Mouse (Mus musculus) CH12F3 (cell line): ENCODE measurements around the gene Treh.

Source experiments
- in situ Hi-C: fragments of 300-500 bp; cut with MboI; formaldehyde crosslinking; loops from 2 replicates; pipeline ENCODE4 v1.14.3; 2020; ENCODE audit warnings: low sequenced_read_pairs

Gene Treh

DNA sequence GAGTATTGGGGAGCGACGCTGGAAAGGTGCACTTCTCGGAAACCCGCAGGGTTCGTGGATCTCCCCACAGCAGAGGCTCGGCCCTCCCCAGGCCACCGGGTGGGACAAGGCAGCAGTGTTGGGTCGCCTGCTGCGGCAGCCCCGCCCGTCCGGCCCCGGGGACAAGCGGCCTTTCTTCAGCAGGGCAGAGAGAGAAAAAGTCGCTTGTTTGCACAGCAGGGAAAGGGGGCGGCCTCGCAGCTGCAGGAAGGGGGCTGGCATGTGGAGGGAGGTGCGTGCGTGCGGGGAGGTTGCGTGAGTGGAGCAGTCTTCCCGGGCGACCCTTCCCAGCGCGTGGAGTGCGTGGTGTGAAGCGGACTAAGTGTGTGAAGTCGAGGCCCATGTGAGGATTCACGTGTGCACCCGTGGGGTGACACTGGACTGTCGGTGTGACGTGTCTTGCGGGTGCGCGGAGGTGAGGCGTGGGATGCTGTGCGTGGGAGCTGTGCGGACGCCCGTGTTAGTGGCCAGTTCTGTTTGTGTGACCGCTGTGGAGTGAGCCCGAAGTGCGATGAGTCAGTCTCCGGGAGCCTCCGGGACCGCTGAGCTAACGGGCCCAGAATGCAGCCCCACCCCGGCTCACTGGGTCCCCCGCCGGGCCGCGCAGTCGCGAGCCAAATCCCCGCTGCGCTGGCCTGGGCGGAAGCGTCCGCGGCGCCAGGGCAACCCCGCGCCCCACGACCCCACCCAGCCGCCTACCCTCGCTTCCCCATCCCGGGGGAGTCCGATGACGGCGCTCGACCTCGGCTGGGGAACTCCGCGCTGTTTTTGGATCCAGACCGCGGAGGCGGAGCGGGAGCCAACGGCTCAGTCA is 60.9 kb downstream of the Treh start:
- in situ Hi-C loops, result no loop called here

DNA sequence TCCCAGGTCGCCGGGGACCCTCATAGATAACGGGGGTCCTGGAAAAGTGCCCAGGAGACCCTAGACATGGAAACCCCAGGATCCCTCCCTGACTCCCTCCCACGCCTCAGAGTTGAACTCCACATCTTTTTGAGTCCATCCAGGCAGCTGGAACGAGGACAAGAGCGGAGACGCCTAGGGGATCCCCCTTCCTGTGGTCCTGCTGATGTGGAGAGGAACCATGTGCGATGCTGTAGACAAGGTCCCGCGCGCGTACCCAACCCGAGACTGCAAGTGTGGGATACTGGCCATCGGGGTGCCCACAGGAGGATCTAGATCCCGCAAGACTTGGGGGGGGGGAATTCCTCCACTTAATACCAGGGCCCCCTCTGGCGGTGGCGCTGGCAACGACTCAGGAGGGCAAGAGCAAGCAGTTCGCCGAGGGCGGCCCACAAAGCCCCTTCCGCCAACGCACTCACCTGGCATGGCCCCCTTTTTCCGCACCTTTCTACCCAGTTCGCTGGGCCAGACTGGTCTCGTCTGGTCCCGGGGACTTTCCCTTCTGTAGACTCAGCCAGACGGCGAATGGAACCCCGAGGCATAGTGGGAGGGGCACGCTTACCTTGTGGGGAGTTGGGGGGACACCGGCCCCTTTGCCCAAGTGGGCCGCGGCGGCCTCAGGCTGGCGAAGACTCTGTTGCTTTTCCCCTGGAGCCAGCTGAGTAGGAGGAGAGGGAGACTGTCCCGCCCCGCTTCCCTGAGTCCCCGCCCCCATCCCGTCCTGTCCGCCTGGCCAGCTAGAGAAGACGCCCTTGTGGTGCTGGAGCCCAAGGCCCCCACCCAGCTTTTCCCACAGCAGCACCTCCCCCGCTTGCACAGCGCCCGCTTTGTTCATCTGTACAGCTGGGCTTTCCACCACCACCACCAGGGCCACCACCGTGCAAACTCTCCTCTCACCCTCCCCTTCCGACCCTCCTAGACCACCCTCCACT is 61.8 kb downstream of the Treh start, which contains the start of gene Phldb1:
Phldb1 (minus strand) TSS at position 675 of the 971 bp plus-strand sequence.
- in situ Hi-C loops, result no loop called here

DNA sequence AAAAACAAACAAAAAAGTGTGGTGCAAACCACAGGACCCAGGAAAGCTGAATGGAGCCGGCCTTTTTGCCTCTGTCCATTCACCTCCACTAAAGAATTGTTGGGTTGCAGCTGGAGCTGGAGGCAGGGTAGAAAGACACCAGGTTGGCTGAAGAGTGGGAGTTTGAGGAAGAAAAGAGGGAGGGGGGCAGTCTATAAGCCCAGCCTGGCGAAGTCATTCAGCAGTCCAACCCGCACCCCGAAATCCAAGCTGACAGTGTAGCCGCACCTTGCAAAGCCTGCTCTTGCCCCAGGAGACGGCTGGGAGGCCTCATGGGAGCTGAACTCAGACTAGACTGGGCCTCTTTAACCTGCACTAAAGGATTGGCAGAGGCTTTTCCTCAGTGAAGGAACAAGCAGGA is 62.9 kb downstream of the Treh start:
- in situ Hi-C loops, result no loop called here
